Mouse (Mus musculus): ENCODE data around the gene Fam181a. TPM values are rescaled to one million over a fixed set of nuclear protein-coding genes. Genes with fewer than 3 reads are reported as not detected.

The Fam181a gene
- polyA plus RNA-seq (2012; rRNA removed): 2.7 and 4.1 TPM in 2 replicates

DNA sequence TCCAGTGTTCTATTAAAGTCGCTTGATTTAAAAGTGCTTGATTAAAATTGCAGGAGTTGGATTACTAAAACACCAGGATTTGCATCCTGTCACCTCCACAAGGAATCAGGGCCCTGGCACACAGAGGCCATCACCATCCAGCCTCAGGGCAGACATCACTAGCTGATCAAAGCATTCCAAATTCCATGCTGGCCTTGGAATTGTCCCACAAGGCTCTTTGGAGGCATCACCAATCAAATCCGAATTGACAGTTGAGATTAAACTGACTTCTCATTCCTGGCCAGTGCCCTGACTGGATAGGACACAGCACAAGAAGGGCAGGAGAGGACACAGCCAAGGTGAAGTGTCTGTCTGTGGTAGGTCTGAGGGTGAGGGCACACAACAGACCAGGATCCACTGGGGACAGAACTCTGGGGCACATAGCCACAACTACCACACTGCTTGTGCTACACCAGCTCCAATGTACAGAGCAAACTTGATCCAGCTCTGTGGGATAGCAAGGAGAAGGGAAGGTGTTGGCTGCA lies at the start of gene Fam181a:
Fam181a (plus strand) TSS at position 232 of the 524 bp plus-strand sequence.
- Histone ChIP-seq H3K4me1 (ENCODE audit: control insufficient read depth, insufficient read depth, low read length) (no peaks in the 10 kb centered on the region), H3K4me3 (replicated peaks; ENCODE audit: insufficient read depth, low read depth, low read length) (no peak within 1 kb of the TSS), H3K27me3 (ENCODE audit: control insufficient read depth, insufficient read depth, low read length) (no peaks in the 10 kb centered on the region; the same call in 1 of the 2 replicates), H3K27ac (ENCODE audit: insufficient read depth, low read length) (no peak within 1 kb of the TSS)
- 84% methylated on average over 2 of the region's 2 CpGs for WGBS
- no peak for TF ChIP-seq POLR2A (IDR thresholded peaks at IDR 0.05; ENCODE audit: borderline replicate concordance, insufficient read depth, low read length)
- no peak for TF ChIP-seq CTCF (IDR thresholded peaks at IDR 0.05; ENCODE audit: borderline replicate concordance, insufficient read depth, low read depth, low read length)
- no peak for DNase-seq

DNA sequence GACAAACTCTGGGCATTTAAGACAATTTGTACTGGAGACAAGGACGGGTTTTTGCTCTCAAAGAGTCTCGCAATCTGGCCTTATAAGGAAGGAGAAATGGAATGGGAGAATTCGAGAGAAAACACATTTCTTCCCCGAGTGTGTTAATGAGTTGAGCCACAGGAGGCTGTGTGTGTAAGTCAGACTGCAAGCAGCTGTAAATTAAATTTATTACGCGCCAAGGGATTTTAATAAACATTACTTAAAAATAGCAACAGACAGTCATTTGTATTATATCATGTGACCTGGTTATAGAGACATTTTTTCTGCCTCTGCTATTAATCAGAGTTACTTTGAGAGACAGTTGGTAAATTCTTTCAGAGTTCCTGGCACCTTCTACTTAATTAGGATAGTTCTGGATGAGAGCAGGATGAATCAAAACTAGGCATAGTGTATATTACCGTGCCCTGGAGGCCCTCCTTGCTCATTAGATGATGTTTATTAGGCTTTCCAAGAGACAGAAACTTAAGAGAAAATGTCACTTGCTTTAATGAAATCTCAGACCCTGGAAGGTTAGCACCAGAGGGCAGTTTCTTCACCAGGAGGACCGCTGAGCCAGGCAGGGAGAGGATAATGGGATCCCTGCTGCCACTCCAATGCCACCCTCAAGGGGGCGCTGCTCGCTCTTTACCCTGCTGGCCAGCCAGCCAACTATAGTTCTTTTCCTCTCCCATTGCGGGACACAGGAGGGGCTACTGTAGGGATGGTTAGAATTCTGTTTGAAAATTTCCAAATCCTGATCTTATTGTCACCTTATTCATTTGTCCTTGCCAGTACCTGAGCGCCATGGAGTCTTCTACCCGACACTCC lies 48.5 kb upstream of the Fam181a start:
- TF ChIP-seq POLR2A (IDR thresholded peaks at IDR 0.05; ENCODE audit: borderline replicate concordance, insufficient read depth, low read length) (no peak), CTCF (IDR thresholded peaks at IDR 0.05; ENCODE audit: borderline replicate concordance, insufficient read depth, low read depth, low read length) (no peak)
- Histone ChIP-seq H3K27me3 (ENCODE audit: control insufficient read depth, insufficient read depth, low read length) (no peaks in the 10 kb centered on the region), H3K4me3 (replicated peaks; ENCODE audit: insufficient read depth, low read depth, low read length) (no peak overlapping the region), H3K27ac (ENCODE audit: insufficient read depth, low read length) (no peak overlapping the region), H3K4me1 (ENCODE audit: control insufficient read depth, insufficient read depth, low read length) (no peaks in the 10 kb centered on the region)
- 60% methylated on average over 13 of the region's 13 CpGs for WGBS
- no peak for DNase-seq

DNA sequence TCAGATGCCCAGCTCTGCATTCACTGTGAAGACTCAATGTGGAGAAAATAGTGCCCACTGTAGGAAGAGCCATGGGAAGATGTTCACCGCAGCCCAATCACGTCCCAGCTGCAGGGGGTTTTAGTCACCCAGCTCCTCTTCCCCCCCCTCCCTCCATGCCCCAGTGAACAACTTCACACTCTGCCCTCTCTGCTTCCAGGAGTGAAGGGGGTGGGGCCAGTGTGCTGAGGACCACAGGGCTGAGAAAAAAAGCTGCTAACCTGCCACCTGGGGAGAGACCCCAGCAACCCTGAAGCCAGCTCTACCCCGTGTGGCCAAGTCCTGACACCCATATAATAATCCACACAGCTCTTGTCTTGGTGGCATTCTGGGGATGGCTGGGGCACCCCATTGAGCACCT lies 44.2 kb upstream of the Fam181a start:
- Histone ChIP-seq H3K27ac (ENCODE audit: insufficient read depth, low read length) (no peak overlapping the region), H3K4me3 (replicated peaks; ENCODE audit: insufficient read depth, low read depth, low read length) (no peak overlapping the region), H3K27me3 (ENCODE audit: control insufficient read depth, insufficient read depth, low read length) (no peaks in the 10 kb centered on the region), H3K4me1 (ENCODE audit: control insufficient read depth, insufficient read depth, low read length) (no peaks in the 10 kb centered on the region)
- DNase-seq: no peak
- TF ChIP-seq POLR2A (IDR thresholded peaks at IDR 0.05; ENCODE audit: borderline replicate concordance, insufficient read depth, low read length) (no peak), CTCF (IDR thresholded peaks at IDR 0.05; ENCODE audit: borderline replicate concordance, insufficient read depth, low read depth, low read length) (no peak)
- WGBS: 24% methylated on average over 3 of the region's 3 CpGs

DNA sequence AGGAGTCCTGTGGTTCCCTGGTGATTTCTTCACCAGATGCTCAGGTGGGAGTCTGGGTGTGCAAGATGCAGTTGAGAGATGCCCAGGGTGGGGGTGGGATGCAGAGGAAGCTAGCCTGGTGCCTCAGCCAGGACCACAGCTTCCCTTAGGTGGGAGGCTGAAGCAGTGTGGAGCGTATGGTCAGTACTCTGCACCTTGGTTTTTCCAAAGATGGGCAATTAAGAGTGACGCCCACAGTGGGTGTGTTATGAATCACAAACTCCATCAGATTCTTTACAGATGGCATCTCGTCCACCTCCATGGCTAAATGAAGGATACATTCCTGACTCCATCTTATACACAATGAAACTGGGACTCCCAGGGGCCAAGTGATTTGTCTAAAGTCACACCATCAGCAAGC lies 38.6 kb upstream of the Fam181a start:
- 93% methylated on average over 3 of the region's 3 CpGs for WGBS
- no peaks in the 10 kb centered on the region for H3K27me3 ChIP-seq (ENCODE audit: control insufficient read depth, insufficient read depth, low read length)
- no peak for DNase-seq
- no peak overlapping the region for H3K4me3 ChIP-seq (replicated peaks; ENCODE audit: insufficient read depth, low read depth, low read length)
- H3K4me1 ChIP-seq (ENCODE audit: control insufficient read depth, insufficient read depth, low read length): no peaks in the 10 kb centered on the region
- no peak overlapping the region for H3K27ac ChIP-seq (ENCODE audit: insufficient read depth, low read length)
- TF ChIP-seq CTCF (IDR thresholded peaks at IDR 0.05; ENCODE audit: borderline replicate concordance, insufficient read depth, low read depth, low read length): no peak
- no peak for TF ChIP-seq POLR2A (IDR thresholded peaks at IDR 0.05; ENCODE audit: borderline replicate concordance, insufficient read depth, low read length)

DNA sequence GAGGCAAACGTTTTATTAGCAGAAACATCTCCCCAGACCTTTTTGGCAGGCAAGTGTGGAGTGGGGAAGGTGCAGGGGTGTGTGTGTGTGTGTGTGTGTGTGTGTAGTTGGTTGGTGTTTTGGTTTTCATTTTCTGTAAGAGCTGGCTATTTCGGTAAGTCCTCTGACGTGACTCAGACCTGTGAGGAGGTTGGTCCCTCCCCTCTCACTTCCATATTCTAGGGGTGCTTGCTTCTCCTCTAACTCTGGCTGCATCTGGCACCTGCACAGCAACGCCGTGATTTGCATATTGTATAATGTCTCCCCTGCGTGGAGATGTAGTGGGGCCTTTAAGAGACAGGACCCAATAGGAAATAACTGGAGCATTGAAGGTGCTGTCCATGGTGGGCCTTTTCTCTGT lies 37.7 kb upstream of the Fam181a start:
- Histone ChIP-seq H3K4me1 (ENCODE audit: control insufficient read depth, insufficient read depth, low read length) (no peaks in the 10 kb centered on the region), H3K27ac (ENCODE audit: insufficient read depth, low read length) (no peak overlapping the region), H3K27me3 (ENCODE audit: control insufficient read depth, insufficient read depth, low read length) (no peaks in the 10 kb centered on the region), H3K4me3 (replicated peaks; ENCODE audit: insufficient read depth, low read depth, low read length) (no peak overlapping the region)
- no peak for DNase-seq
- 58% methylated on average over 6 of the region's 6 CpGs for WGBS
- no peak for TF ChIP-seq POLR2A (IDR thresholded peaks at IDR 0.05; ENCODE audit: borderline replicate concordance, insufficient read depth, low read length)
- no peak for TF ChIP-seq CTCF (IDR thresholded peaks at IDR 0.05; ENCODE audit: borderline replicate concordance, insufficient read depth, low read depth, low read length)

DNA sequence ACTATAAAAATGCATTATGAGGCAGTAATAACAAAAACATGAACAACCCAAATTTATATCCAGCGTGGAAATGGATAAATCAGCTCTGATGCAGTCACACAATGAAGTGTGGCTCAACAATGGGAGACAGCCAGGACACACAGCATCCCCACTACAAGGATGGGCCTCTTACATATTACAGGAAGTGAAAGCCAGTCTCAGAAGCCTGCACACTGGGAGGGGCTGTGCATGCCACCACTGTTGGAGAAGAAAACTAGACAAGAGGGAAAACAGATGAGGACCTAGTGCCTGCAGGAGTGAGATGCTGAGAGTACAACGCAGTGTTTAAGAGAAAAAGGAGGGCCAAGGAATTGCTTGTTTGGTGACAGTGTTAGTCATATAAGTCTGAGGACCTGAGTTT lies 37.0 kb upstream of the Fam181a start:
- Histone ChIP-seq H3K4me3 (replicated peaks; ENCODE audit: insufficient read depth, low read depth, low read length) (no peak overlapping the region), H3K27me3 (ENCODE audit: control insufficient read depth, insufficient read depth, low read length) (no peaks in the 10 kb centered on the region), H3K27ac (ENCODE audit: insufficient read depth, low read length) (no peak overlapping the region), H3K4me1 (ENCODE audit: control insufficient read depth, insufficient read depth, low read length) (no peaks in the 10 kb centered on the region)
- DNase-seq: no peak
- WGBS: 89% methylated on average over 2 of the region's 2 CpGs
- no peak for TF ChIP-seq CTCF (IDR thresholded peaks at IDR 0.05; ENCODE audit: borderline replicate concordance, insufficient read depth, low read depth, low read length)
- no peak for TF ChIP-seq POLR2A (IDR thresholded peaks at IDR 0.05; ENCODE audit: borderline replicate concordance, insufficient read depth, low read length)

DNA sequence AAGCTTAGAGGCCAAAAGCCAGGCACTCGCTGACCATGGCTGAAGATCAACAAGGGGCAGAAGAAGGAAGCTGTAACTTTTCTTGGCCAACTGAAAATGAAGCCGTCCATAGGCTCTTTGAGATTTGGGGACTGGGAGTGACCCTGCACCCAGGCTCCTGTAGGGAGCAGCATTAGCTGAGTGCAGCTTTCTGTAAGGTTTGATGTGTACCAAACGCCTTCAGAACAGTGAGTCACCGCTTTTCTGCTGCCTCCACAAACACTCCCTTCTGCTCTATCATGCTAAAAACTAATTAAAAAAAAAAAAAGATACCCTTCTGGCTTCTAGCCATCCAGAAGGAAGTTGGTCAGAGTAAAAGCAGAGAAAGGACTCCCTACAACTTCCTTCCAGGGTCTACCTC lies 34.4 kb upstream of the Fam181a start:
- 78% methylated on average over 4 of the region's 4 CpGs for WGBS
- TF ChIP-seq CTCF (IDR thresholded peaks at IDR 0.05; ENCODE audit: borderline replicate concordance, insufficient read depth, low read depth, low read length) (no peak), POLR2A (IDR thresholded peaks at IDR 0.05; ENCODE audit: borderline replicate concordance, insufficient read depth, low read length) (no peak)
- Histone ChIP-seq H3K4me1 (ENCODE audit: control insufficient read depth, insufficient read depth, low read length) (no peaks in the 10 kb centered on the region), H3K27me3 (ENCODE audit: control insufficient read depth, insufficient read depth, low read length) (no peaks in the 10 kb centered on the region), H3K27ac (ENCODE audit: insufficient read depth, low read length) (no peak overlapping the region), H3K4me3 (replicated peaks; ENCODE audit: insufficient read depth, low read depth, low read length) (no peak overlapping the region)
- no peak for DNase-seq

DNA sequence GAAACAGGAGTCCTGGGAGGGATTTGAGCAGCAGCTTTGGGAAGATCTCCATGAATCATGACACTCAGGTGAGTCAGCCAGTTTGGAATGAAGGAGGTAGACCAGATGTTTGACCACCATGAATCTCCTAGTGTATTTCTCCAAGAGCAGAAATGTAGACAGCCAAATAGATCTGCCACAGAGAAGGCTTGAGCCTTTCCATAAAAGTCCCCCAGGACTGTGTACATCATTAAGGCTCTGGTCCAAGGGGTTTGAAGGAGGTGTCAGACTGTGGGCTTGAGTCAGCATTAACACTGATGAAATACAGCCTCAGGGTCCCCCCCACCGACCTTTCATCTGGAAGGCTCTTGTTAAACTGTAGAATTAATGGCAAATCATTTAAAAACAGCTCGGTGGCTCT lies 29.3 kb upstream of the Fam181a start:
- 62% methylated on average over 2 of the region's 2 CpGs for WGBS
- H3K4me3 ChIP-seq (replicated peaks; ENCODE audit: insufficient read depth, low read depth, low read length): no peak overlapping the region

More for the DNA sequence above, 29.3 kb upstream of the Fam181a start:
- no peak for TF ChIP-seq POLR2A (IDR thresholded peaks at IDR 0.05; ENCODE audit: borderline replicate concordance, insufficient read depth, low read length)
- TF ChIP-seq CTCF (IDR thresholded peaks at IDR 0.05; ENCODE audit: borderline replicate concordance, insufficient read depth, low read depth, low read length): no peak
- DNase-seq: no peak
- Histone ChIP-seq H3K4me1 (ENCODE audit: control insufficient read depth, insufficient read depth, low read length) (no peaks in the 10 kb centered on the region), H3K27ac (ENCODE audit: insufficient read depth, low read length) (no peak overlapping the region), H3K27me3 (ENCODE audit: control insufficient read depth, insufficient read depth, low read length) (no peaks in the 10 kb centered on the region)

Measured in cerebellum, adult 2 months (tissue).